Mouse (Mus musculus): ENCODE results near the gene Emid1. TPM values are rescaled to one million over a fixed set of nuclear protein-coding genes. Genes with fewer than 3 reads are reported as not detected.
A peak's percentile ranks its signal among the peaks of the same experiment; 100 is the strongest.
"Not testable (repeated sequence)": the region's sequence is repeated elsewhere in the genome, so short reads cannot be mapped to it uniquely, and the experiment has no call there.

The Emid1 gene
- total RNA-seq, 2 experiments from 2014 or later, result 2.1 to 2.2 TPM

GRCm38 (mm10) chr11:5125713-5126112, 26.3 kb downstream of the Emid1 start:
- intact Hi-C loops (cut with DNase I), result no loop called here
- no peak for DNase-seq (ENCODE audit: low spot score)

GRCm38 (mm10) chr11:5114931-5115581, 37.0 kb downstream of the Emid1 start:
- intact Hi-C loops (cut with DNase I), result loop anchor here (5.0 kb wide), 1 partner anchor 357 kb away; no protein-coding TSS in a partner anchor
- peak; percentile 60 for DNase-seq (ENCODE audit: low spot score)

GRCm38 (mm10) chr11:5113645-5114044, 38.4 kb downstream of the Emid1 start:
- DNase-seq (ENCODE audit: low spot score), result no peak
- intact Hi-C loops (cut with DNase I), result no loop called here

- intact Hi-C loops (cut with DNase I), result no loop called here
- DNase-seq (ENCODE audit: low spot score), result no peak
These were observed 42.6 kb downstream of the Emid1 start for GRCm38 (mm10) chr11:5109441-5109840.

- intact Hi-C loops (cut with DNase I), result no loop called here
- no peak for DNase-seq (ENCODE audit: low spot score)
These were observed 48.0 kb downstream of the Emid1 start for GRCm38 (mm10) chr11:5103986-5104509.

- intact Hi-C loops (cut with DNase I), result no loop called here
- DNase-seq (ENCODE audit: low spot score), result no peak
These were observed 49.7 kb downstream of the Emid1 start for GRCm38 (mm10) chr11:5102384-5102783.

- DNase-seq (ENCODE audit: low spot score), result no peak
- intact Hi-C loops (cut with DNase I), result no loop called here
These were observed 50.4 kb downstream of the Emid1 start for GRCm38 (mm10) chr11:5101641-5102040.

GRCm38 (mm10) chr11:5100801-5101200, 51.3 kb downstream of the Emid1 start:
- no peak for DNase-seq (ENCODE audit: low spot score)
- intact Hi-C loops (cut with DNase I), result no loop called here

GRCm38 (mm10) chr11:5100283-5100682, 51.8 kb downstream of the Emid1 start:
- intact Hi-C loops (cut with DNase I), result no loop called here
- no peak for DNase-seq (ENCODE audit: low spot score)

- peak; percentile 68 for DNase-seq (ENCODE audit: low spot score)
- intact Hi-C loops (cut with DNase I), result loop anchor here (2.0 kb wide), 1 partner anchor 35 kb away; the partner anchor contains the start of gene Gas2l1
These were observed 52.4 kb downstream of the Emid1 start for GRCm38 (mm10) chr11:5099576-5100183.

- DNase-seq (ENCODE audit: low spot score), result peak; percentile 94
- intact Hi-C loops (cut with DNase I), result loop anchor here (2.0 kb wide), 1 partner anchor 34 kb away; the partner anchor contains the start of gene Gas2l1
These were observed 53.1 kb downstream of the Emid1 start, which contains the start of the genes Rhbdd3 and Ewsr1 for GRCm38 (mm10) chr11:5098736-5099542. Rhbdd3 (plus strand) TSS chr11:5098926. Ewsr1 (minus strand) TSS chr11:5099266.

GRCm38 (mm10) chr11:5098035-5098735, 53.9 kb downstream of the Emid1 start:
- intact Hi-C loops (cut with DNase I), result loop anchor here (2.0 kb wide), 1 partner anchor 33 kb away; the partner anchor contains the start of gene Gas2l1
- DNase-seq (ENCODE audit: low spot score), result peak; percentile 24

GRCm38 (mm10) chr11:5096480-5097020, 55.5 kb downstream of the Emid1 start:
- intact Hi-C loops (cut with DNase I), result no loop called here
- no peak for DNase-seq (ENCODE audit: low spot score)

- intact Hi-C loops (cut with DNase I), result no loop called here
- no peak for DNase-seq (ENCODE audit: low spot score)
These were observed 56.2 kb downstream of the Emid1 start for GRCm38 (mm10) chr11:5095877-5096276.

GRCm38 (mm10) chr11:5091706-5092105, 60.4 kb downstream of the Emid1 start:
- intact Hi-C loops (cut with DNase I), result no loop called here
- no peak for DNase-seq (ENCODE audit: low spot score)

- no peak for DNase-seq (ENCODE audit: low spot score)
- intact Hi-C loops (cut with DNase I), result no loop called here
These were observed 62.9 kb downstream of the Emid1 start for GRCm38 (mm10) chr11:5089147-5089546.

GRCm38 (mm10) chr11:5076843-5077242, 75.2 kb downstream of the Emid1 start:
- DNase-seq (ENCODE audit: low spot score); intact Hi-C loops (cut with DNase I): not testable (repeated sequence)

GRCm38 (mm10) chr11:5075760-5076159, 76.3 kb downstream of the Emid1 start:
- intact Hi-C loops (cut with DNase I), result no loop called here
- no peak for DNase-seq (ENCODE audit: low spot score)

GRCm38 (mm10) chr11:5074882-5075281, 77.2 kb downstream of the Emid1 start:
- intact Hi-C loops (cut with DNase I), result no loop called here
- no peak for DNase-seq (ENCODE audit: low spot score)
